Mouse (Mus musculus) lung, embryonic 15.5 days (tissue): ENCODE measurements around the gene B4galt2. TPM values are rescaled to one million over a fixed set of nuclear protein-coding genes. Genes with fewer than 3 reads are reported as not detected.
A peak's percentile ranks its signal among the peaks of the same experiment; 100 is the strongest.

Experiments
- ATAC-seq: fragments of 200-750 bp; cut with Nextera tagmentation; 2 replicates; pipeline ENCODE4 v1.8.0; 2017; ENCODE audit warnings: moderate number of reproducible peaks, borderline replicate concordance; ENCODE audit not compliant: low FRiP score, low TSS enrichment; ENCODE audit errors: extremely low read depth
- H3K27ac ChIP-seq: fragments of 300-500 bp; sonication (generic); 2 replicates; pipeline ENCODE4 v1.5.1; 2015; ENCODE audit warnings: moderate library complexity, mild to moderate bottlenecking, inconsistent platforms
- H3K27me3 ChIP-seq: fragments of 300-500 bp; sonication (generic); 2 replicates; pipeline ENCODE4 v1.6.1; 2015; ENCODE audit warnings: inconsistent platforms
- H3K36me3 ChIP-seq: fragments of 300-500 bp; sonication (generic); 2 replicates; pipeline ENCODE4 v1.6.1; 2015; ENCODE audit warnings: inconsistent platforms
- H3K4me1 ChIP-seq: fragments of 300-500 bp; sonication (generic); 2 replicates; pipeline ENCODE4 v1.6.1; 2015; ENCODE audit warnings: inconsistent platforms
- H3K4me2 ChIP-seq: fragments of 300-500 bp; sonication (generic); 2 replicates; pipeline ENCODE4 v1.6.1; 2015; ENCODE audit warnings: inconsistent platforms, mild to moderate bottlenecking, moderate library complexity
- H3K4me3 ChIP-seq: fragments of 300-500 bp; sonication (generic); 2 replicates; pipeline ENCODE4 v1.5.1; 2015; ENCODE audit warnings: mild to moderate bottlenecking, inconsistent platforms
- H3K9ac ChIP-seq: fragments of 300-500 bp; sonication (generic); 2 replicates; pipeline ENCODE4 v1.6.1; 2015; ENCODE audit warnings: inconsistent platforms
- H3K9me3 ChIP-seq: fragments of 300-500 bp; sonication (generic); 2 replicates; pipeline ENCODE4 v1.6.1; 2016; ENCODE audit warnings: inconsistent platforms
- WGBS: fragments of 180-500 bp; shearing (Covaris S2); methylation state at CpG from one replicate; pipeline ENCODE4 v1.1.7; 2015; 5-methylcytosine and 5-hydroxymethylcytosine counted together
- polyA plus RNA-seq: library from polyadenylated mRNA; unstranded; fragments of >200 nt; fragmentation: Nextera tagmentation; extraction: Ambion mirVana; gene quantifications from 2 replicates; pipeline ENCODE4 v1.2.1, GENCODE M21; 2015

The B4galt2 gene
- polyA plus RNA-seq, 1 experiment from 2014 or later: 16.5 TPM

GRCm38 (mm10) chr4:117866083-117866482 lies 17.2 kb downstream of the B4galt2 start:
- no peaks in the 10 kb centered on the region for H3K36me3 ChIP-seq
- H3K4me3 ChIP-seq: no peak overlapping the region
- H3K4me2 ChIP-seq: peak overlapping the region; percentile 1; the same call in 1 of the 2 replicates
- H3K27me3 ChIP-seq: 0 out of 2 replicates have a peak, but pooled peaks cover 4% of the 10 kb centered on the region
- no peaks in the 10 kb centered on the region for H3K9me3 ChIP-seq
- peaks cover 24% of the 10 kb centered on the region for H3K4me1 ChIP-seq
- 52% methylated on average over 9 of the region's 9 CpGs for WGBS
- peak; percentile 46; the same call in 1 of the 2 replicates for ATAC-seq
- no peak overlapping the region for H3K9ac ChIP-seq
- H3K27ac ChIP-seq: 0 out of 2 replicates have a peak overlapping the region, but pooled peaks have one; percentile 21

- ATAC-seq: no peak
- Histone ChIP-seq H3K4me2 (no peak overlapping the region), H3K27ac (no peak overlapping the region), H3K9me3 (no peaks in the 10 kb centered on the region), H3K27me3 (0 out of 2 replicates have a peak, but pooled peaks cover 4% of the 10 kb centered on the region), H3K4me1 (peaks cover 24% of the 10 kb centered on the region), H3K36me3 (no peaks in the 10 kb centered on the region), H3K4me3 (no peak overlapping the region), H3K9ac (no peak overlapping the region)
- WGBS: 45% methylated on average over 4 of the region's 4 CpGs
Measured at GRCm38 (mm10) chr4:117862823-117863222, 20.5 kb downstream of the B4galt2 start.

GRCm38 (mm10) chr4:117860570-117860969 lies 22.7 kb downstream of the B4galt2 start:
- no peaks in the 10 kb centered on the region for H3K36me3 ChIP-seq
- H3K27me3 ChIP-seq: no peaks in the 10 kb centered on the region
- no peaks in the 10 kb centered on the region for H3K9me3 ChIP-seq
- no peak for ATAC-seq
- H3K9ac ChIP-seq: no peak overlapping the region
- no peak overlapping the region for H3K4me3 ChIP-seq
- H3K4me1 ChIP-seq: peaks cover 12% of the 10 kb centered on the region
- WGBS: 81% methylated on average over 9 of the region's 9 CpGs
- H3K27ac ChIP-seq: no peak overlapping the region
- H3K4me2 ChIP-seq: no peak overlapping the region

- Histone ChIP-seq H3K9ac (no peak overlapping the region), H3K36me3 (no peaks in the 10 kb centered on the region), H3K27ac (no peak overlapping the region), H3K27me3 (no peaks in the 10 kb centered on the region), H3K9me3 (no peaks in the 10 kb centered on the region), H3K4me1 (peaks cover 15% of the 10 kb centered on the region), H3K4me3 (no peak overlapping the region), H3K4me2 (no peak overlapping the region)
- 53% methylated on average over 3 of the region's 3 CpGs for WGBS
- no peak for ATAC-seq
Measured at GRCm38 (mm10) chr4:117858794-117859193, 24.5 kb downstream of the B4galt2 start.

- H3K36me3 ChIP-seq: no peaks in the 10 kb centered on the region
- WGBS: 44% methylated on average over 9 of the region's 9 CpGs
- H3K9me3 ChIP-seq: no peaks in the 10 kb centered on the region
- H3K27ac ChIP-seq: no peak overlapping the region
- H3K4me3 ChIP-seq: no peak overlapping the region
- ATAC-seq: no peak
- no peaks in the 10 kb centered on the region for H3K27me3 ChIP-seq
- H3K4me2 ChIP-seq: no peak overlapping the region
- H3K4me1 ChIP-seq: 0 out of 2 replicates have a peak, but pooled peaks cover 5% of the 10 kb centered on the region
- no peak overlapping the region for H3K9ac ChIP-seq
Measured at GRCm38 (mm10) chr4:117855146-117855545, 28.1 kb downstream of the B4galt2 start.

- Histone ChIP-seq H3K4me3 (no peak overlapping the region), H3K4me2 (no peak overlapping the region), H3K27me3 (no peaks in the 10 kb centered on the region), H3K4me1 (0 out of 2 replicates have a peak, but pooled peaks cover 7% of the 10 kb centered on the region), H3K36me3 (no peaks in the 10 kb centered on the region), H3K9me3 (no peaks in the 10 kb centered on the region), H3K9ac (no peak overlapping the region), H3K27ac (no peak overlapping the region)
- 75% methylated on average over 10 of the region's 10 CpGs for WGBS
- no peak for ATAC-seq
Measured at GRCm38 (mm10) chr4:117852152-117852868, 31.0 kb downstream of the B4galt2 start.

GRCm38 (mm10) chr4:117850871-117851270 lies 32.4 kb downstream of the B4galt2 start:
- Histone ChIP-seq H3K4me1 (0 out of 2 replicates have a peak, but pooled peaks cover 10% of the 10 kb centered on the region), H3K9ac (no peak overlapping the region), H3K36me3 (no peaks in the 10 kb centered on the region), H3K4me2 (no peak overlapping the region), H3K4me3 (no peak overlapping the region), H3K27ac (no peak overlapping the region), H3K27me3 (no peaks in the 10 kb centered on the region), H3K9me3 (no peaks in the 10 kb centered on the region)
- ATAC-seq: no peak
- 68% methylated on average over 7 of the region's 7 CpGs for WGBS

- H3K4me2 ChIP-seq: no peak overlapping the region
- H3K4me1 ChIP-seq: 0 out of 2 replicates have a peak, but pooled peaks cover 8% of the 10 kb centered on the region
- no peaks in the 10 kb centered on the region for H3K36me3 ChIP-seq
- no peak overlapping the region for H3K27ac ChIP-seq
- WGBS: 81% methylated on average over 7 of the region's 7 CpGs
- H3K9ac ChIP-seq: no peak overlapping the region
- ATAC-seq: no peak
- H3K9me3 ChIP-seq: no peaks in the 10 kb centered on the region
- H3K4me3 ChIP-seq: no peak overlapping the region
- H3K27me3 ChIP-seq: no peaks in the 10 kb centered on the region
Measured at GRCm38 (mm10) chr4:117850176-117850575, 33.1 kb downstream of the B4galt2 start.

GRCm38 (mm10) chr4:117849506-117849905 lies 33.8 kb downstream of the B4galt2 start:
- H3K27ac ChIP-seq: no peak overlapping the region

GRCm38 (mm10) chr4:117849063-117849462 lies 34.2 kb downstream of the B4galt2 start:
- Histone ChIP-seq H3K9me3 (no peaks in the 10 kb centered on the region), H3K4me1 (0 out of 2 replicates have a peak, but pooled peaks cover 5% of the 10 kb centered on the region), H3K27ac (no peak overlapping the region), H3K4me2 (no peak overlapping the region), H3K4me3 (no peak overlapping the region), H3K36me3 (no peaks in the 10 kb centered on the region), H3K9ac (no peak overlapping the region), H3K27me3 (no peaks in the 10 kb centered on the region)
- no peak for ATAC-seq
- WGBS: 52% methylated on average over 17 of the region's 17 CpGs

More at GRCm38 (mm10) chr4:117849506-117849905, 33.8 kb downstream of the B4galt2 start:
- ATAC-seq: no peak
- Histone ChIP-seq H3K4me2 (no peak overlapping the region), H3K9ac (no peak overlapping the region), H3K4me3 (no peak overlapping the region), H3K27me3 (no peaks in the 10 kb centered on the region), H3K36me3 (no peaks in the 10 kb centered on the region), H3K9me3 (no peaks in the 10 kb centered on the region), H3K4me1 (0 out of 2 replicates have a peak, but pooled peaks cover 5% of the 10 kb centered on the region)
- 79% methylated on average over 5 of the region's 5 CpGs for WGBS

GRCm38 (mm10) chr4:117847011-117847410 lies 36.3 kb downstream of the B4galt2 start:
- WGBS: 48% methylated on average over 2 of the region's 2 CpGs
- H3K27ac ChIP-seq: 0 out of 2 replicates have a peak overlapping the region, but pooled peaks have one; percentile 36
- peak; percentile 25; the same call in 1 of the 2 replicates for ATAC-seq

GRCm38 (mm10) chr4:117846261-117846660 lies 37.0 kb downstream of the B4galt2 start:
- WGBS: 94% methylated on average over 4 of the region's 4 CpGs
- Histone ChIP-seq H3K9me3 (no peaks in the 10 kb centered on the region), H3K4me2 (no peak overlapping the region), H3K36me3 (no peaks in the 10 kb centered on the region), H3K9ac (no peak overlapping the region), H3K27me3 (no peaks in the 10 kb centered on the region), H3K27ac (no peak overlapping the region), H3K4me1 (0 out of 2 replicates have a peak, but pooled peaks cover 5% of the 10 kb centered on the region), H3K4me3 (no peak overlapping the region)
- ATAC-seq: no peak

More at GRCm38 (mm10) chr4:117847011-117847410, 36.3 kb downstream of the B4galt2 start:
- H3K36me3 ChIP-seq: no peaks in the 10 kb centered on the region
- H3K4me2 ChIP-seq: no peak overlapping the region
- H3K9ac ChIP-seq: no peak overlapping the region
- H3K4me3 ChIP-seq: no peak overlapping the region
- H3K9me3 ChIP-seq: no peaks in the 10 kb centered on the region
- H3K27me3 ChIP-seq: no peaks in the 10 kb centered on the region
- 0 out of 2 replicates have a peak, but pooled peaks cover 5% of the 10 kb centered on the region for H3K4me1 ChIP-seq
